Mouse (Mus musculus) gastrocnemius, adult 18-20 months (tissue): ENCODE data around the gene Atxn7l2. TPM values are rescaled to one million over a fixed set of nuclear protein-coding genes. Genes with fewer than 3 reads are reported as not detected.

Source experiments
- DNase-seq: peaks from one replicate; pipeline ENCODE4 v3.0.0; 2021; ENCODE audit warnings: low spot score
- total RNA-seq, 2 experiments: library from RNA; stranded (reverse); gene quantifications; 2 replicates each; pipeline ENCODE4 v1.2.3; 2021

Atxn7l2 gene
- total RNA-seq, 2 experiments from 2014 or later = 5.9 to 6.2 TPM

DNA sequence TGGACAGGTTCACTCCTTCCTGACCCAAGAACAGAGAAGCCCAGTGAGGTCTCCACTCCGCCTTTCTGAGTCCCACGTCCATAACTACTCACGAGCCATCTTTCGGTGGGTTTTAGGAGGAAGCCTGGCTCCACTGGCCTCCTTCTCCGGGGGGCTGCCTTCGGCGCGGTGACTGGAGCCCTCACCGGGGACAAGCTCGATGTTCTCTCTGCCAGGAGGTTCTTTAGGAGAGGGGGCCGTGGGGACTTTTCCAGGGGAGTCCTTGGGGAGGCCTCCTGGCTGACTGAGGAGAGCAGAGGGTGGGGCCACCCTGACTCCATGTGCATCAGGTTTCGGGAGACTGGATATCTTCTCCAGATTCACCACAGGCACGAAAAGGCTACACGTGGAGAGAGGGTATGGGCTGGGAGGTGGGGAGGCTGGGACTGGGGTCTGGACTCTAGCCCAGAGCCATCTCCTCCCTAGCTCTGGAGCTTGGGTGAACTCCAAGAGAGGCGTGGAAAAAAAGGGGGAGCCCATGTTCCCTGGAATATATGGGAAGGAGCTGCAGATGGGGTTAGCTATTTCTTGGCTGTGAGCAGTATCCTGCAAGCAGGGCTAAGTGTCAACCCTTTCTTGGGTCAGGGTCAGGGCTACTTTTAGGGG is 3.9 kb downstream of the Atxn7l2 start:
- no peak for DNase-seq

DNA sequence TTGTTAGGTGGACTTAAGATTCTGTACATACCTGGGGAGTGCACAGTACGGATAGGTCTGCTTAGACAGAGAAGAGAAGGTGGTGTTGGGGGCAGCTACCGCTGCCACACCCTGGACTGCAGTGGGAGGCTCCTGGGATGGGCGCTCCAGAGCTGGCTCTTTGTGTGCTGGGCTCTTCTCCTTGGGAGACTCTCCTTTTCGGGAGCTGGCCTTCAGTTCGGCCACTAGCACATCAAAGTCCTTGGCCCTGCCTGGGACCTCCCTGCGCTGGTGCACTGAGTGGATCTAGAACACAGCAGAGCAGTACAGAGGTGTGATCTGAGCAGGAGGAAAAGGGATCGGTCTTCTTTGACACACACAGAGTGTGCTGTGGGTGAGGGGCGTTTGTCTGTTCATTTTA is 5.1 kb downstream of the Atxn7l2 start:
- DNase-seq = no peak

DNA sequence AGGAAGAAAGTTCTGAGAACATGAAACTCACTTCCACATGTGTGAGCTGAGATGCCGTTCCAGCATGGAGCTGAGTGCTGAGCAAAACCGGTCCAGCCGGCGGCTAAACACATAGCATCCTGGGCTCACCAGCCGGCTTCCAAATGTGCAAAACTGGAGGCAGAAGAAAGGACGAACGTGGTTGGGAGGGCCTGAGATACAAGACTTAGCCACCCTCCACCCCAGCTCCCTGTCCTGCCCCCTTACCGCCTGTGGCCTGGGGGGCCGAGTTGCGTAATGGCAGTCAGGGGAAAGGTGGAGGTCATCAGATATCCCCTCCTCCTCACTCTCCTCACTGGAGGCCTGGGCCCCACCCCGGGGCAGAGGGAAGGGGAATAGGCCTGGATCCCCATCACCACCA is 6.3 kb downstream of the Atxn7l2 start:
- no peak for DNase-seq

DNA sequence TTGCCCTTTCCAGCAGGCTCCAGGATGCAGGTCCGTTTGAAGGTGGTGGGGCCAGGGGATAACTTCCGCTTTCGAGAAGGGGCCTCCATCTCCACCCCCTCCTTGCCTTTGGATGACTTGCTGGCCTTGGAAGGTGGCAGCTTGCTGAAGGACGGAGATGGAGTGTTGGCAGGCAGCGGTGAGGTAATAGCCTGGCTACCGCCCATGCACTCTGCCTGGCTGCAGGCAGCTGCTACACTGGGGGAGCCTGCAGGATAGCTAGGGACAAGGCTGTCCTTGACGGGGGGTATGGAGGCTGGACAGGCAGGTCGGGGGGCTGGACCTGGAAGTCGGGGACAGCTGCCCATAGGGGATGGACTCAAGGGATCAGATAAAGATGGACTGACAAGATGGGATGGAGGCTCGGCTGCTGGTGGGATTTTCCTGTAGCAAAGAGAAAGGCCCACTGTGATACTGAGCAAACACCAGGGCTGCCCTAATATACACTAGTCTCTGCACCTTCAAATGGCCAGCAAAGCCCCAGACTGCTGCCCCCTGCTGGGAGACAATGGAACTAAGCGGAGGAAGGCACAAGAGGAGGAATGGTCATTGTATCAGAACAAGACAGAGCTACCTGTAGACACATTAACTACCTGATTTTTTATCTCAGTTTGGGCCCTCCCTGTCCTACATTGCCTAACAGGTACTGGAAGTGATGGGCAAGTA is 7.0 kb downstream of the Atxn7l2 start:
- peak; percentile 82 for DNase-seq

DNA sequence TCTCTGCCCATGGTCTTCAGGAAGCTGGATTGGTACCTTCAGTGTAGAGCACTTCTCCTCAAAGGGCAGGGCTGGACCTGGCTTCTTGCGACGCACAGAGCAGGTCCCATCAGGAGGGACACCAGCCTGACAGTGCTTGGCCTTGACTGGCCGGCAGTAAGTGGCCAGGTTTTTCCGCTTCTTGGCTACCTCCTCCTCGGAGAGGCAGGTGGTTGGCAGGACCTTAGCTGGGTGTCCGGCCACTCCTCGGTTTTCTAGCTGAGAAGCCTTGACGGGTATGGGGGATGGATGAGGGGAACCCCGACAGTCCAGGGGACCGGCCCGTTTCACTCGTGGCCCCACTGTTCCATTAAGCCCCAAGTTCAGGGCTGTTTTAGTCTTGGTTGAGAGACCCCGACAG is 7.5 kb downstream of the Atxn7l2 start:
- DNase-seq = no peak

DNA sequence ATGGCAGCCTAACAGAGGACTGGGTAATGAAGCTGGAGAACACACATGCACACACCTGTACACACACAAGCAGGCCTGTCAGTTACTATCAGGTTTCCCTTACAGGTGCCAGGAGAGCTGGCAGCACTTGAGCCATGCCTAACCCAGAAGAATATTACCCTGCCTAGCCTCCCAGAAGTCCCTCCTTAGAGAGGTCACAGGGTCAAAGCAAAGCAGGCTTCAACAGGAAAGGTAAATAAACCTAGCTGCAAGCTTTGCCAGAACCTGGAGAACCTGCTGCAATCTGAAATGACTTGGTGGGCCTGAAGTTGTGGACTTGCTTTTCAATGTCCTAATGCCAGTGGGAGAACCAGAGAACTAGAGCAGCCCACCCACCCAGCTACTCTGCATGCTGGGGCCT is 8.2 kb downstream of the Atxn7l2 start:
- DNase-seq = no peak

DNA sequence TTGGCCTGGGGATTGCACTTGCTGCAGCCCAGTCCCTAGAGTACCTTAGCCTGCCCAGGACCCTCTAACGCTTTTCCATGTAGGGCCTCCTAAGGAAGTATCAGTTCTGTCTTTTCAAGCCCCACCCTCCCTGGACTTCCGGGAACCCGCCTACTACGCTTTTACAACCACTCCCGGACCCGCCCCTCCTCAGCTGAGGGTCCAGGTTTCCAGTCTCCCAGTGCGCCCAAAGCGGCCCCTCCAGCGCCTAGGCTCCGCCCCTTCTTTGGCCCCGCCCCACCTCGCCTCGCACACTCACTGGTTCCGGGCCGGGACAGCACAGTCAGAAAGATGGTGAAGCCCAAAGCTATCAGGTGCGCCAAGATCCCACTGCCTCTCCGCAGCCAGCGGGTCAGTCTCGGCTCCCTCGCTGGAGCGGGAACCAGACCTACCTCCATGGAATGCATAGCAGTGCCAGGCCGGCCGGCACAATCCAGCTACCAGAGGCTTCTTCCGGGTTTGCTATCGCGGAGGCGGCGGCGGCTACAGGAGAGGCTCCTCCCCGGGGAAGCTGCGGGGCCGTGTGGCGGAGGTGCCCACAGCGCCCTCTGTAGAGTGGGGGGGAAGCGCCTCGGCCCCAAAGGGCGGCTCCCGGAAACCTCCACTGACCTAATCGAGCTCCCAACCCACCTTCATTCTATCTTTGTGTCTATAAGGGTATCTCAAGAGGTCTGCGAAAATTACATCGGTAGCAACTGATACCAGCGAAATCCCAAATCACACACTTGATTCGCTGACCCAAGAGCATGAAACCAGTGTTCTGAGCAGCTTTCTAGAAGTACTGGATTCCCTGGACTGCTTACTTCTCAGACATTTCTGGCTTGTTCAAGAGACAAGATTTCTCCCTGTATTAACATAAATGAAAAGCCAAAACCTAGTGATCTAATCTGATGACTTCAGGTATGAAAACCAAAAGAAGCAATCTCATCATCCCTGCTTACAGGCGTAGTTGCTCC is 10.1 kb downstream of the Atxn7l2 start, which contains the start of gene Cyb561d1:
Gene Cyb561d1 (minus strand): TSS at position 884 of the 995 bp plus-strand sequence.
- peak; percentile 94 for DNase-seq

DNA sequence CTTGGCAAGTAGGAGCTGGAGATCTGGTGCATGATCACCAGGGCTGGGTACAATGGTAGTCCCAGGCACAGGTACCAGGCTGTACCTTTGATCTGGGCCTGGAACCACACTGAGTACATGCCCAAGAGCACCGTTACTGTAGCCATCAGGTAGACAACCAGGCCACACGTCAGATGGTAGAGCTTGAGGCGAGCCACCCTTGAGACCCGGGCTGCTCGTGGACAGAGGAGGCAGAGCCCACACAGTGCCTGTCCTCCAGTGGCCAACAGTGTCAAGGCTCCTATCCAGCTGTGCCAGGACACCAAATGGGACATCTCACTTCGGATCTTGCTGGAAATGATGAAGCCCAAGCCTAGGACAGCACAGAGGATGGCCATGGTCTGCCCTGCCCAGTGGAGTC is 11.5 kb downstream of the Atxn7l2 start:
- no peak for DNase-seq

DNA sequence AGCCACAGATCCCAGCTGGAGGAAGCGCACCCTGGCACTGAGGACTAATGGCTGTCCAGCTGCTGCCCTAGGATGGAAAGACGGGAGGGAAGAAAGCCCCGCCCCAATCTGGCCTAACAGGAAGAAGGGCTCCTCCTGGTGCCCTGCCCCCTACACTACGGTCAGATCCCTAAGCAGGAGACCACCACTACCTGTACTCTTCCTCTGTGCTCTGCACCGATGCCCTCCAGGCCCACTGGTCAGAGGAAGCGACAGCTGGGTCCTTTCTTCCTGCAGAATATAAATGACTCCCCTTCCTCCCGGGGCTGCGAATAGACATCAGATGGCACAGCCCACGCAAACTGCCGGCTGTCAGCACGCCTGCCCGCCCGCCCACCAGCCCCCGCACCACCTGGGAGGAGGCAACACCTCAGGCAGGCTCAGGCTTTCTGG is 13.7 kb downstream of the Atxn7l2 start:
- DNase-seq = no peak

DNA sequence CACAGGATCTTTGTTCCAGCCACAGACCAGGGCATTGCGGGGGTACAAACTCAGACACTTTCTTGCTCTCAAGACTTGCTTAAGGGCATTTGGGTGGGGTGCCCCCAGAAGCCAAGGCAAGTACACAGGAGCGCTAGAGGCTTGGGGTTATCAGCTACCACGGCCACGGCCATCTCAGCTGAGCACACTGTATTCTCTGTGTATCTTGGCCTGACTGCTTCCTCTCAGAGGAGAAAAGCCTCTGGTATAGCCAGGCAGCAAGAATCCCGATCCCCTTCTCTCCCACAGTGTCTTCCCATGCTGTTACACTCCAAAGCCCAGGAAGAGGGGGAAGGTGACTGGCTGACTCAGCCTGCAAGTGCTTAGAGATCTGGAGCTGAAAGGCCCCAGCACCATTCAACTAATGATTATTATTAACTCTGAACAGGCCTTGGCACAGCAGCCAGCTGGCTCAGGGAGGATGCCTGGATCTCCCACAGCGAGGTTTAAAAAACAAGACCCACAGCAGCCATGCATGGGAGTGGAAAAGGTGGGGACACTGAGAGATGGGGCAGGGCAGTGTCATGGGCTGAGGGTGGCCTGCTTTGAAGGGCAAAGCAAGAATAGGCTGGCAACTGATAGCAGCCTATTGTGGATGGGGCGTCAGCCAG is 14.7 kb downstream of the Atxn7l2 start:
- DNase-seq = no peak

DNA sequence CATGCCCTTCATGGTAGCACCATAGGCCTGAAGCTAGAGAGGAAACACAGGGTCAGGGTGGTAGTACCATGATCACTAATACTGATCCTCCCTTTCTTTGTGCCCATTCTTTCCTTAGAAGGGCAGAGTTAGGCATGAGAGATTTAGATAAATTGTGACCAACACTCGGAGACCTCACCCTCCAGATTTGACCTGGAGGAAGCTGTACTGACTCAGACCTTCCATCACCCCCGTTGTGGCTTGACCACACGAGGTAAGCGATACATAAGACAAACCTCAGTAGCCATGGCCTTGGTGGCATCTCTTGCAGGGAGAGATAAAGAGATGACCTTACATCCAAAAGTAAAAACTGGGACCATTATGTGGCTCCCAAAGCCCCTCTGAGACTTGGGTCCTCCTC is 15.4 kb downstream of the Atxn7l2 start:
- no peak for DNase-seq

DNA sequence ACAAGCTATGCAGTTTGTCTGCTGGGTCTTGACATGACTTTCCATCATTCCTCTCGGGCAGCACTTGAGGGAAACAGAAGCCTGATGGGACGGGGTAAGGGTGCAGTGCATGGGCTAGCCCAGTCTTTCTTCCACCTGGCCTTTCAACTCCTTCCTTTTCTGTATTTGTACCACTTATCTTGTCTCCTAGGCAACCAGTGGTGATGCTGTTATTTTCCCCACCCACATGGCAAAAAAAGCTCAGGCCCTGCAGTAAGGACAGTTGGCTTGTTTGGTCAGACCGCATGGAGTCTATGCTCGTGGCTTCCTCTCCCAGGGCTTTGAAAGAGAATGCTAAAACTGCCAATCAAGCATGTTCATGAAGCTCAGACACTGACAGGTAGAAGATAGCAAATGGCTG is 17.0 kb downstream of the Atxn7l2 start:
- DNase-seq = no peak

DNA sequence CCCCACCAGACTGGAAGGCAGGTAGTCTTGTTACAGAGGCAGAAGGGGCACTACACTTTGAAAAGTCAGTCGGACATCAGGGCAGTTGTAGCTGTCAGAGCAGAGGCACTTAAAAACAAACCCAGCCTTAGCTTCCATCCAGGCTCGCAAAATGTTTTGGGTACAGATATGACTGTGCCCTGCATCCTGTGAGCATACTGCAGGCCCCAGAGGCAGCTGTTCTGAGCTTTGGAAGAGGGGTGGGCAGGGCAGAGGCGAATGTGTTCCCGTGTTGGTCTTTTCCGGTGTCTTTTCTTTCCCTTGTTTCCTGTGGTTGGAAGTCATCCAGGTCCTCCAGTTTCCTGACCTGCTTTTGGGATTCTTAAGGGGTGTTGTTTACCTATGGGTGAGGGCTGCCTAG is 20.8 kb downstream of the Atxn7l2 start:
- no peak for DNase-seq

DNA sequence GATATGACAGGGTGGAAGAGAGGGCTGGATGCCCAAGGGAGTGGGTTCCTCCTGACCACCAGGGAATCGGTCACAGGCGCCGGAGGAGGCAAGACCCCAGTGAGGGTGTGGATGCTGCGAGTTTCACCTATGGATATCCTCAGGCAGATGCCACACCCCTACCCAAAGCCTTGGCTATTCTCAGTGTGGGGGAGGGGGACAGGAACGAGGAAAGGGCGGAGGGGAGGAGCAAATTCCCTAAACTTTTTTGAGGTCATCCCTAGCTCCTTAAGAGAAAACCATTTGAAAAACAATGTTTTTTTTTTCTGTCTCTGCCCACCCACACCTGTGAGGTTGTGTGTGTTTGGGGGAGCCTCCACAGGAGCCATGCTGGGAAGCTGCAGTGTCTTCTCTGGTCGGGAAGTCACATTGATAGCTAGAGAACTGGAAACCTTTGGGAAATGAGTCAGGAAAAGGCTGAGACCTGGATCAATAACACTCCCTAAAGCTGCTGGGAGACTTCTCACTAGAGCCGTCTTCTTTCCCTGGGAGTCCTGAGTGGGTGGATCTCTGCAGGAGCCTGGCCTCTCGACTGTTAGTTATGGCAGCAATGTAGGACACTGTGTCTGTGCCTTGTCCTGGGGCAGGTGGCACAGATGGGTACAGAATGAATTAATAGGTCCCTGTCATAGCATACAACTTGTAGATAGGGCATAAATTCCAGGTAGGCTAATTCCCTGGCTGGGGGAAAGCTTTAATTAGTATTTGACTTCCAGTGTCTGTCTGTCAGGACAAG is 21.8 kb downstream of the Atxn7l2 start:
- no peak for DNase-seq

DNA sequence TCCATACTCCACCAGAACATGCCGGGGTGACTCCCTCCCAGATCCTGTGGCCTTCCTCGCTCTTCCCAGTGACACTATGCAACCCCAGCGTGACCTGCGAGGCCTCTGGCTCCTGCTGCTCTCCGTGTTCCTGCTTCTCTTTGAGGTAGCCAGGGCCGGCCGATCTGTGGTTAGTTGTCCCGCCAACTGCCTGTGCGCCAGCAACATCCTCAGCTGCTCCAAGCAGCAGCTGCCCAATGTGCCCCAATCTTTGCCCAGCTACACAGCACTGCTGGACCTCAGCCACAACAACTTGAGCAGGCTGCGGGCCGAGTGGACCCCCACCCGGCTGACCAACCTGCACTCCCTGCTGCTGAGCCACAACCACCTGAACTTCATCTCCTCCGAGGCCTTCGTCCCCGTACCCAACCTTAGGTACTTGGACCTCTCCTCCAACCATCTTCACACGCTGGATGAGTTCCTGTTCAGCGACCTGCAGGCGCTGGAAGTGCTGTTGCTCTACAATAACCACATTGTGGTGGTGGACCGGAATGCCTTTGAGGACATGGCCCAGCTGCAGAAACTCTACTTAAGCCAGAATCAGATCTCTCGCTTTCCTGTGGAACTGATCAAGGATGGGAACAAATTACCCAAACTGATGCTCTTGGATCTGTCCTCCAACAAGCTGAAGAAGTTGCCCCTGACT is 23.5 kb downstream of the Atxn7l2 start:
- no peak for DNase-seq

DNA sequence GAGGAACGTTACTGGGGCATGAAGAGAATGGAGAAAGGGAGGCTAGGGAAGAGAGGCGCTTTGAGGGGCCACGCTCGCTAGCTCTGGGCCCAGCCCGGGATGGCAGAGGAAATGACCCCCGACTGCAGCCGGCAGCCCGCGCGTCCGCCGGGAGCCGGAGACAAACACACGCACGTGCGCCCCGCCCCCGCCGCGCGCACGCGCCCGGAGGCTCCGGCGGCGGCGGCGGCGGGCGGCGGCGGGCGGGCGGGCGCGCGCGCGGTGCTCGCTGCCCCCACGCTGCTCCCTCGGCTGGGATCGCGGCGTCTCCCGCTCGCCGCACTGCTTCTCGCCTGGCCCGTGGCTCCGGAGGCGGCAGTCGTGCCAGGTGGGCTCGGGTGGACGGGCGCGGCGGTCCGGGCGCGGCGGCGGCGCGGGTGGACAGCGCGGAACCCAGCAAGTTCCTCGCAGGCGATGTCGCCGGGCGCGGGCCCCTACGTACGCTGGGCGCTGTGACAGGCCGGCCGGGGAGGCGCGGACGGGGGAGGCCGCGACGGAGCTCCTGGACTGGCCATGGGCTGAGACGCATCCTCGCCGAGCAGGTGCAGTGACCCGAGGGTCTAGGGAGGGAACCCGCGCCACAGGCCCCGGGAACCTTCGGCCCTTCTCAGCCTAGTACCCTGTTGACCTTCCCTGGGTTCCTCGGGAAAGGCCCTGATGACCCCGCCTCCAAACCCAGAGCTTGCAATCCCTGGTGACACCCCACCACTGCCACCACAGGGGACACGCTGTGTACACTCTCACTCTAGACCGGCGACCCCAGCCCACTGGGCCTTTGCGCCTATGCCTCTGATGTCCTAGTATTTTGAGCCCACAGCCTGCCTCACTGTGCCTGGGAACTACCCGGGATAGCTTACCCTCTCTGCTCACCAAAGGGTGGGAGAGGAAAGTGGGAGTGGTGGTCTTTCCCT is 24.4 kb downstream of the Atxn7l2 start, which contains the start of gene Amigo1:
Gene Amigo1 (plus strand): TSS at position 238 of the 950 bp plus-strand sequence.
- DNase-seq = no peak

DNA sequence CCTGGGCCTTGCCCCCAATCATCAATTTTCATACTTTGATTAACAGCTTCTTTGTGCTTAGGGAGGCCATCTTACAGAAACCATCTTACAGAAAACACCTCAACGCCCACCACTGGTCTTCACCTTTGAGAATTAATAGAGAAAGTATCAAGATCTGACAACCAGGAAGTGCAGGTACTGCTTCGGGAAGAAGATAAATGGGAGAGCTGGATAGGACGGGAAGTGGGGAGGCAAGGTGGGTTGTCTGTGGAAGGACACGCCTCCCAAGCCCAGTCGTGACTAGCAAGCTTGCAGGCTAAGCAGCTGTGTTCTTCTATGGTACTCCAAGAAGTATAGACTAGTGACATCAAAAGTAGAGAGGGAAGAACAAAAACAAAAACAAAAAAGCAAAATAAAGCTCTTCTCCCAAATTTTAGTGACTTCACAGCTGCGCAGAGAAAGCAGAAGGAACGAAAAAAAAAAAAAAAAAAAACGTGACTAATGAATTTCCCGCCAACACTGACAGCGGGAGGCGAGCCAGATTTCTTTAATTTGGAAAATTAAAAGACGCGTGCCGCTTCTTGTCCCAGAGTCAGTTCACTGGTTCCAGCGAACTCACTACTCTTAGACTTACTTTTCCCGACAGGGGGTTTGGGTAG is 25.2 kb downstream of the Atxn7l2 start:
- DNase-seq = no peak

DNA sequence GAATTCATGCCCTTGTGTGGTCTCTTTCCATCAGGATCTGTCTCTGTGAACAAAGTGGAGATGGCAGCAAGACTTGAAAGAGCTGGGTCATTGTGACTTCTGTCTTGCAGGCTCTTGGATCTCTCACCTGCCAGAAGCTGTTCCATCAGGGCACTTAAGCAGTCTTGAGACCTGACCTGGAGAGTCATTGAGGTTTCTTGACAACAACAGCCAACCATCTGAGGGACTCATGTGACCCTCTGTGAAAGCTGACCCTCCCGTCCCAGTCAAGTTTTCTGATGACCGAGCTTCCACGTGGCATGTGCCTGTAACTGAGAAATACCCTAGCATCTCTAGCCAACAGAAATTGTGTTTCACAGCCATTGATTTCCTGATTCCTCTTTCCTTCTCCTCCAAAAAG is 26.0 kb downstream of the Atxn7l2 start:
- no peak for DNase-seq
